Mouse (Mus musculus) gastrocnemius, postnatal 4 days (tissue): ENCODE measurements around the gene Ahcyl2. TPM values are rescaled to one million over a fixed set of nuclear protein-coding genes. Genes with fewer than 3 reads are reported as not detected.

Source experiments
- DNase-seq, 2 experiments: peaks; one replicate each; pipeline ENCODE4 v3.0.0; 2021 to 2022; ENCODE audit warnings: low spot score in 2 of 2, mixed read lengths in 2 of 2
- total RNA-seq, 2 experiments: library from RNA; stranded (reverse); gene quantifications; 2 replicates each; pipeline ENCODE4 v1.2.3; 2021

Gene Ahcyl2
- total RNA-seq, 2 experiments from 2014 or later = 15.2 to 18.4 TPM

DNA sequence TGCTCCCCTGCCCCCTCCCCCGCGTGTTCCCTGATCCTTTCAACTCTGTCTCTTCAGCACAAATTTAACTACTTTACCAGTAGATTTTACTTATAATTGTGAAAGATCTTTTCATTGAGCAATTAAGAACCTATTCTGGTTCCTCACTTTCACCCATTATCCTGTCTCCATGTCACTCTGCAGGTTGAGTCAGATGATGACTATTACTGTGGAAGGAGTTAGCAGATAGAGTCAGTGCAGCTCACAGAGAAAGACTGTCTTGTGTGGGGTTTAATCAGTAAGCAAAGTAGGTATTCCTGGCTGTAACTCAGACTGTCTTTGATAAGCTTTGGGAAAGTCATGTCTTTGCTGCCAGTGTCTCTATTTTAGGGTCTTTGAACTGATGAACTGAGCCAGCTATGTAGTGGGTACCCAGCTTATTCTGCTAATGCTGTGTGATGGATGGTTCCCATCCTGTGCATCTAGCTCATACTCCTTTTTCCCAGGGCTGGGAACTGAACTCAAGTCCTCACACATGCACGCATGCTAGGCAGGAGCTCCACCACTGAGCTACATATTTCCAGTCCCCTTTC lies 135.6 kb downstream of the Ahcyl2 start:
- no peak for DNase-seq

DNA sequence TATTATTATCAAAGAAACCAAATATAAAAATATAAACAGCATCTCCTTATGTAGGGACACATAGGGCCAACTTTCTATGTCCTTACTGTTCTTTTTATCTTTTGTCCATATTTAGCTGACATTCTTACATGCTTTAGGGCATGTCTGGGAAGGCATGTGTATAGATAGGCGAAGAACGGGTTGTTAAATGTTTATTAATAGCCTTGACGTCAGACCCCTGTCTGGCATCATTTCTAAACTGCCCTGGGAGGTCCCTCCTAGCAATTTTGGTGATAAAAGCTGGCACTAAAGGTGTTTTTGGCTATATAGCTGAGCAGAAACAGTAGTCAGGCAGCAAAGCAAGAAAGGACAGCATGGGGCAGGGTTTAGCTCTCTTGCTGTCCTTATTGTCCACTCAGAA lies 136.5 kb downstream of the Ahcyl2 start:
- DNase-seq = no peak

DNA sequence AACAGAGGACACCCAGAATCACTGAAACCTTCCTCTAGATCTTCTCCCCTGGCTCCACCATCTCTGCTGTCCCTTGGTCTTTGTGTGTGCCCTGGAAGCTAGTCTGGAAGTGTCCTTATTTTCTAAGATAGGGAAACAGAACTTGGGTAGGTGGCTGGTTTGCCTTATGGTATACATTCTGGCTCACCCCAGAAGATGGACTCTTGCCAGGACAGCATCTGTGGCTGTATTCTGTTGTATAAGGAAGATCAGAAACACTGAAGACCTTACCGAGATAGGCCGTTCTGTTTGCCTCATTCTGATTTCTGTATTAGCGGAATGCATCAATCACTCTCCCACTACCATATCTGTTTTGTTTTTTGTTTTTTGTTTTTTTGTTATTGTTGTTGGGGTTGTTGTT lies 142.8 kb downstream of the Ahcyl2 start:
- DNase-seq = no peak

DNA sequence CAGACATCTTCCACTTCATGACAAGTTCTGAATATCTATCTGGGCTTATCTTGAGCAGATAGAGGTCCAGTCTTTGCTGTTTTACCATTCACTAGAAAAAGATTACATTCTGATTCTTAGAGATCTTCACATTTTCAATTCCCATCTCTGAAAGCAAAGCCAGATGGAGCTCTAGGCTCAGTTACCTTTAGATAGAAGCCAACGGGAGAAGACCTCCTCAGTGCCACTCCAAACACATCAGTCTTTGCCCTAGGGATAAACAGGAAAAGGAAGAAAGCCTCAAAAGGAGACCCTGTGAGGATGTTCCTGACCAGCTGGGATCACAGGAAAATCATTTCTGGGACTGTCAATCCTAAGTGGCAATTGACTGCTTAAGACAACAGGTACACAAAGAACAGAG lies 145.9 kb downstream of the Ahcyl2 start:
- DNase-seq = no peak

DNA sequence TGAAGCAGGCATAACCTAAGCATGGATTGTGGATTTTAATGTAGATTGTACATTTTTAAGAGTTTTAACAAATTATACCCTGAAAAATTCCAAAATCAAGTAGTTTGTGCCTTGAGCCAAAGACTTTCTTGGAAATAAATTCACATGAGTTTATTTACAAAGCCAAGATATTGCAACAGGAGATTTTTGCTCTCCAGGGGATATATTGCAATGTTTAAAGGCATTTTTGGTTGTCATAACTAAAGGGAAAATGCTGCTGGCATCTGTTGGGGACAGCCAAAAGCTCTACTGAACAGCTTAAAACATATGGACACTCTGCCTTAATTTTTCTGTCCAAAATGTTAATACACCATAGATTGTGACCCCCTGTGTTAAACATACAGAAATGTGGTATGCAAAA lies 146.3 kb downstream of the Ahcyl2 start:
- no peak for DNase-seq

DNA sequence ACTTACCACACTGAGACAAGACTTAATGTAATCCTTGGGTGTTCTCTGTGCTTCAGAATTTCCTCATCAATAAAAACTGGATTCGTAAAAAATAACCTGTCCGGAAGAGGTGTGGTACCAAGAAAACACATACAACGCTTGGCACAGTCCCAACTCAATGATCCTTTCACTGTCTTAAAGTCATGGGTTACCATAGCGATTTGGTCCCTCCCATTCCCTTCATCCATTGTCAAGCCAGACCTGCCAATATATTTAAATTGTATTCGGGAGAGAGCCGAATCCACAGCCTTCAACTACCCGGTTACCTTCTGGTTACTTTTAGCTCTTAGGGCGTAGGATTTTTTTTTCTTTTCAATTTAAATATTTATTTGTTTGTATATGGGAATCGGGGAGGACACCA lies 148.0 kb downstream of the Ahcyl2 start:
- DNase-seq = no peak

DNA sequence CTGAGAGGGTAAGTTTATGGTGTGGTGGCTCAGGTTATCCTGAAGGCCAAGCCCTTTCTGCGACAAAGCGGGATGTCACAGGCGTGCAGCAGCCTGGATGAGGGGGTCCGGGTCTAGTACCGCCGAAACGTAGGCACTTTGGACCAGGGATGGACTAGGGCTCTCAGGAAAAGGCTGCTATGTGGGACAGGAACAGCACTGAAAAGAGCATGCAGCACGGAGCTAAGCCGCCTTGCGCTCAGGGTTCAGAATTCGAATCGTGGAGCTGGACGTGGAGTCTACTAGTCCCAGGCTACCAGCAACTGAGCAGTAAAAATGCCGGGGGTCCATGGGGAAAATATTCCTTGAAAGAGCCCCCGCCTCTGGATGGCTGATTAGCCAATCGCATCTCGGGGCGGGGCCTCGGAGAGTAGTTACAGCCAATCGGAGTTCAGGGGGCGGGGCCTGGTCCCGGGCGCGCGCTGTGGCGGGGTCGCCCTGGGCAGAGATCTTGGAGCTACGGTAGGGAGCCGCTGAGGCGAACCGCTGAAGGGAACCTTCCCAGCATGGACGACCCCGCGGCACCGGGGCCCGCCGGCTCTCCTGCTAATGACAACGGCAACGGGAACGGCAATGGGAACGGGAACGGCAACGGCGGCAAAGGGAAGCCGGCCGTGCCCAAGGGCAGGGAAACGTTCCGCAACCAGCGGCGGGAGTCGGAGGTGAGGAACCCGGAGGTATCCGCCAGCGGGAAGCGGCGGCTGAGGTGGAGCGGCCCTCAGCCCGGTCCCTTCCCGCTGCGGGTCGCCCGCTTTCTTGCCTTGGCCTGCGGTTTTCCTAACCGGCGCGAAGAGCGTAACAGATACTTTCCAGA lies 148.9 kb downstream of the Ahcyl2 start, which contains the start of gene Strip2:
Strip2 (plus strand) TSS at position 483 of the 853 bp plus-strand sequence.
- peak; percentile 87 to 94 for DNase-seq

DNA sequence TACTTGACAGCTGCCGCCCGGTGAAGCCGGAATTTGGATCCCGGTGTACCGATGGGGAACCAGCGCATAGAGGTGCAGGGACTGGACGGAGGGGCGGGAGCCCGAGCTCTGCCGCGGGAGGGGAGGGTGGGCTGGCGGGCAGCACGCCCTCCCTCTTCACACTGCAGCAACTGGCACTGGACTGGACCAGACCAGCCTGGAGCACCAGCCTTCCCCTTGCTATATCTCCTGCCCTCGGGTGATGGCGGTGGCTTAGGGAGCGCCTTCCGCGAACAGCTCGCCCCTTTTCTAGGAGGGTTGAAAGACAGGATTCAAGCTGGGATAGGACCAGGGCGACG lies 149.5 kb downstream of the Ahcyl2 start:
- no peak for DNase-seq

DNA sequence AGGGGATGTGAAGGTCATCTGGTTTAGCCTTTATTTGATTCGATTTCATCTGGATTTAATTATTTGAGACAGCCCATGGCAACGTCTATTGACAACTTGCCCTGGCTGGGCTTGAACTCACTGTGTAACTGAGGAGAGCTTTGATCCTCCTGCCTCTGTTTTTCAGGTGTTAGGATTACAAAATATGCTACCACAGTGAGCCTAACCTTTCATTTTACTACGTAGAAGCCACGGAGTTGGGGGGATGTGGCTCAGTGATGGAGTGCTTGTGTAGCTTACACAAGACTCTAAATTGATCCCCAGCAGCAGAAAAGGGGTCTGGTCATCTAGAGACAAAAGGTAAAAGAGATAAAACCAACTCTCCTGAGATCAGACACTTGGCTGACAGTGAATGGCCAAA lies 150.1 kb downstream of the Ahcyl2 start:
- DNase-seq = no peak

DNA sequence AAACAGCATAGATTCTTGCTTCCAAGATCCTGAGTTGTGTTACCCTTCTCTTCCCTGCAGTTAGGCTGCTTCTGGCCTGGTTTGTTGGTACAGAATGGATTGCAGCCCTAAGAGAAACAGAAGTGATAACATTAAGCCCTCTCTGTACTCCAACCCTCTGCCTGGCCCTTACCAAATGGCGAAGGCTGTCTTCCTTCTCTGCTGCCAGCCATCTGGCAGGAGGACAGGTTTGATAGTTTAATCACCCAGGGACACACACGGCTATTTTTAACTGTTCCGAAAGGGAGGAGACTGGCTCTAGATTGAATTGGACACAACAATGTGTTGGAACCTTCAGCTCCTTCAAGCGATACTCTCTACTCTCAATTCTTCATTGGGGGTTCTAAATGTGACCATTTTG lies 155.7 kb downstream of the Ahcyl2 start:
- DNase-seq = no peak

DNA sequence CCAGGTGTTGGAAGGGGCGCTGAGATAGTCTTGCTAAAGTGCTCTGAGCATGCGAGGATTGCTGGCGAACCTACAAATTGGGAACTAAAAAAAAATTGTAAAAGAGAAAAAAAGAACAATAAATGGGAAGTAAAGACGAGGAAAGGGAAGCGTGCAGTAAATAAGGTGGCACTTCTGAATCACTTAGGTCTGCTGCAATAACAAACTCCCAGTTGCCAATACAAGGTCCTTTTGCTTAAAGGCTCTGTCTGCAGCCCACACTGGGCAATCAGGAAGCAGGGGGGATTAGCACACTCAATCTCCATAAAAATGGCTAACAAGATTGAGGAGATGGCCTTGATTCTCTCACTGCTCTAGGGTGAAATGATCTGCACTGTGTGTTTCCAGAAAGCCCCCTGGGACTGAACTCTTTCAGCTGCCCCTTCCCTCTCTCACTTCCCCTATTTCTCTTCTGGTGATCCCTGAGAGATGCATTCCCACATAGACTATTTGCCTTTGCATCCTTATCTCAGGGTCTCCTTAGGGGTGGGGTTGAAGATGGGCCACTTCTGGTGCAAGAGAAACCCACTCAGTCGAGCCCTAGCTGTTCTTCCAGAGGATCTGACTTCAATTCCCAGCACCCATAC lies 157.9 kb downstream of the Ahcyl2 start:
- no peak for DNase-seq

DNA sequence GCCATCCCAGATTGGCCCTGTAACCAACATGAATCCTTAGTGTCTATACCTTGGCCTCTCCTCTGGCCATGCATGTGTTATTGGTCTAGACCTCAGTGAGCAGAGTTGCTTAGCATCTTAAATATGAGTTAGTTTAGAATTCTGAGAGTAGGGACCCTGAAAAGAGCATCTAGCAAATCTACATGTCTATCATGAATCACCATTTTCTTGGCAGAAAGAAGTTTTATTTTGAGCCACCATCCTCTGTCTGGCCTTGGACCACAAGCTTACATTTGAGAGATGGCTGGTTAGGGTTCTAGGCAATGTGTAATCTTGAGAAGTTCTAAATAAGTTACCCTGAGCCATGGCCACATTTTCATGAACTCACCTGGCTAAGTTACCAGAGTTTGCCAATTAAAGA lies 162.3 kb downstream of the Ahcyl2 start:
- DNase-seq = no peak

DNA sequence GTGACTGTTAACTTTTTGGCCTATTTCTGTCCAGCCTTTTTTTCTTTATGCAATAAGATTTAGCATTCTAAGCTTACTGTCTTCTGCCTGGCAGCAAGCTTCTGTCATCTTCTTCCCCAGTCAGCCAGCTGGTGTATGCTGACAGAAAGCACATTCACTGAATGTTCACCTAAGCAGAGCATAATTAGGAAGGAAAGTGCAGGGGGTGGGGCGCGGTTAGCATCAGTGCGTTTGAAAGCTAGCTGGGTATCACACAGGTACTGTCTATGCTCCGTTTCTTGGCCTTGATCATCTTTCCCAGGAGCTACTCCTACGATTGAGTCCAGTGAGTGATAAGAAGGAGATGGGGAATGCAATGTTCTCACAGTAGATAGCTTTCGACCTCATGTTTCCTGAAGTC lies 162.9 kb downstream of the Ahcyl2 start:
- DNase-seq = no peak

DNA sequence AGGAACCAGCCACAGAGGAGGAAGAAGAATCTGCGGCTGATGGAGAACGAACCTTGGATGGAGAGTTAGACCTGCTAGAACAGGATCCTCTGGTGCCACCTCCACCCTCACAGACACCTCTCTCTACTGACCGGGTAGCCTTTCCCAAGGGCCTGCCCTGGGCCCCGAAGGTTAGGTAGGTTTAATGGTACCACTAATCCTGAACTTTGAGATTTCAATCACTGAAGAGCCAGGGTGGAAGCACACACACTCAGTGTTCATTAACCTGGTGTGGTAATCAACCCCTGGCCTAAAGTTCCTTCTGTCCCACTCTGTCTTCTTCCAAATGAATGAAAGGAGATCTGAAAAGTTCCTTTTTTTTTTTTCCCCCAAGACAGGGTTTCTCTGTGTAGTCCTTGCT lies 163.4 kb downstream of the Ahcyl2 start:
- DNase-seq = no peak

DNA sequence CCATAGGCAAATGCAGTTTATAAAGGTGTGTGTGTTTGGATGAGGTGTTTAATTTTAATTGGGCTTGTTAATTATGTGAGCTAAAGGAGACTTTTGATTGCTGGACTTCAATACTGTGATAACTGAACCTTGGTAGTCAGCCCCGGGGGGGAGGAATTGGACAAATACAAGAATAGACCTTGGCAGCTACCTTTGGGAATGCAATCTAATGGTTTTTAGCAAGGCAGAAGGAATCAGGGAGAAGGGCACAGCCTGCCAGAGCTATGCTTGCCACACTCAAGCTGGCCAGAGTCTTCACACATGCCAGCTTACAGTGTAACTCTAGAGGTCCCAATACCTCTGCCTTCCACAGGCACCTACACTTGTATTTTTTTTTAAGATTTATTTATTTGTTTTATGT lies 167.9 kb downstream of the Ahcyl2 start:
- DNase-seq = no peak

DNA sequence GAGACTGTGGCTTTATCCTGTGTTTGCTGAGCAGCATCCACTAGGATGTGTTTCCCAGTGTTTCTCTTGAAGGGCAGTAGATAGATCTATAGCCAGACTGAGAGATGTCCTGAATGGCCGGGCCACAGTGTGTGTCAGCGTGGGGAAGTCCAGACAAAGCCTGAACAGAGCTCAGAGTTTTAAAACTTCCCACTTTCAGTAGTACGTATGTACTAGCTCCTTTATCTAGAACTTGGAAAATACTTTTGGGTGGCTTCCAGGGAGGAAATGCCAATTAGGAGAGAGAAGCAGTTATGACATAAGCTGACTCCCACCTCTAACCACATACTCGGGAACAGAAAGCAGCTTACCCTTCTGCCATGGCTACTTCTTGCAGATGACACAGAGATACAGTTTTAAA lies 172.6 kb downstream of the Ahcyl2 start:
- DNase-seq = no peak

DNA sequence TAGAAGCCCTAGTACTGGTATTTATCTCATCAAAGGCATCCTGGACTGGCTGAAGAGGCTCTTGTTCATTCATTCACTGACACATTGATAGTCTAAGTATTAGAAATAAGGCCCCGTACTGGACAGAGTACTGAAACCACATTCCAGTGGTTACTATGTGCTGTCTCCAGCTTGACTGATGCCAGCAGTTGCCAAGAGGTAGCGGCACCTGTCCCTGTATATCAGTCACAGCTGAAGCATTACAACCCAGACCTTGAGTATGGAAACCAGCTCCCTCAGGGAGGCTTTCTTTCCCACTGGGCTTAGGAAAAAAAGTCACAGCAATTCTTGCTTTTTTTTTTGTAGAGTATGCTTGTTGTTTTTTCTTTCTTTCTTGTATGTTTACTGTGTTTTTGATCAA lies 173.2 kb downstream of the Ahcyl2 start:
- no peak for DNase-seq

DNA sequence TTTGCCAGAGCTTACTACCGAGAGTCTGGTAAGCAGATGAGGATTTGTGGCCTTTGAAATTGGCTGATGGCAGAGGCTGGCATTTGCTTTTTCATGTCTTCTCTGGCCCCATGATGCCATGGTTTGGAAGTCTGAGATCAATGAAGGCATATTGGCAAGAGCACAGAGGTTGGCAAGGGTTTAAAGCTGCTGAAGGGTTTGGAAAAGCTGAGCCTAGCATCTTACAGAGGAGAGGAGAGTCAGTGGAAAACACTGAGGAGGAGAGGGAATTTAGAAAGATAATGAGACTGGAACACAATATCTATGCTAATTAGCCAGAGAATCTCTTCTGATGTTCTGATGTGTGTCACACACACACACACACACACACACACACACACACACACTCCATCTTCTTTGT lies 176.7 kb downstream of the Ahcyl2 start:
- DNase-seq = no peak

DNA sequence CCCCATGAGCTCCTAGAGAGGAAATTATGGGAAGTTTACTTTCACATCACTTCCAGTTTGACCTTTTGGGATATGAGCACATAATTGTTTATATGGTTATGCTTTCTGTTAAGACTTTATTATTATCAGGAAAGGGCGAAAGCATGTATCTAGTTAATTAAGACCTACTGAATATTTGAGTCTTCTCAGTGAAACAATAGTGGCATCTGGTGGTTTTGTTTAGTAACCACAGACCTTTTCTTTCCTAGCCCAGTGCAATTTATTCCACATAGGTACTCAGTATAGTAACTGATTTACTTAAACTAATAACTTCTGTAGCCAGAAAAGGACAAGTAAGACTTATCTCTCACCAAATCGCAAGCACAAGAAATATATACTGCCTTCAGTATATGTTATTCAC lies 178.8 kb downstream of the Ahcyl2 start:
- DNase-seq = no peak

DNA sequence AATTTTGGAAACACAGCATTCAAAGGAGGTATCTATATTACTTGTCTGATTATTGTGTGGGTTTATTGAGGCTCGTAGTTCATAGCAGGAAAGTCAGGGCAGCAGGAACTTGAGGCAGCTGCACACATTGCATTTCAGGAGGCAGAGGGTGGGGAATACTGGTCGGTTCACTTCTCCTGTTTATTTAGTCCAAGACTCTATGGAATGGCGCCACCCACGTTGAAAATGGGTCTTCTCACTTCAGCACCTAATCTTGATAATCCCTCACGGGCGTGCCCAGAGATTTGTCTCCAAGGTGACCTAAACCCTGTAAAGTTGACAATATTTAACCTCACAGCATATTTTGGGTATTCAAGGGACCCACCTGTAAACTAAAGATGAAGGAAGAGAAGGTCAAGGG lies 180.0 kb downstream of the Ahcyl2 start:
- DNase-seq = no peak

DNA sequence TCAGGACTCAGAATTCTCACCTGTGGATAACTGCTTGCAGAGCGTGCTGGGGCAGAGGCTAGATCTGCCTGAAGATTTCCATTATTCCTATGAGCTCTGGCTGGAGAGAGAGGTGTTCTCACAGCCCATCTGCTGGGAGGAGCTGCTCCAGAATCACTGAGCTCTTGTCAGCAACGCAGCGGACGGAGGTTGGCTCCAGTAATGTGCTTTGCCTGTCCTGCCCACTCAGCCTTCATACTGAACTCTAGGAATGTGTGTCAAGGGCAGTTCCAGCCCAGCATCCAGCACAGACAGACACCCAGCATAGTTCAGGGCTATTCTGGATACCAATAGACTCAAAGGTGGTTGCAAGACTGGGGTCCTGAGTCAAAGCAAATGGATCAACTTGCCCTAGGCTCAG lies 188.9 kb downstream of the Ahcyl2 start:
- DNase-seq = no peak

DNA sequence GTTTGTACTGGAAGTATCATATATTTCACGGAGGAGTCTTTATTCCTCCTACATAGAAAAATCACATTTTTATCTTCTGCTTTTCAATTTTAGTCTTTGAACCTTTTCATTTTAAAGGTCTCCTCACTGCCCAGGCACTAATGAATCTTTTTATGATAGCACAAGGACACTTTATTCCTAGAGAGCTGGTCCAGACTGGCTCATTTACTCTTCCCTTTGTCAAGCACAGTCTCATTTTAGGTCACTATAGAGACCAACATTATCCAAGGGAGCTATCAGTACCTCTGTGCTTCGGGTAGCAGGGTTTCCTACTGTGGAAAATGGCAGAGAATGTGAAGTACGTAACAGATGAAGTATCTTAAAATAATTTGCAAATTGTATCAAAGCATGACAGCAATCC lies 190.9 kb downstream of the Ahcyl2 start:
- DNase-seq = no peak

DNA sequence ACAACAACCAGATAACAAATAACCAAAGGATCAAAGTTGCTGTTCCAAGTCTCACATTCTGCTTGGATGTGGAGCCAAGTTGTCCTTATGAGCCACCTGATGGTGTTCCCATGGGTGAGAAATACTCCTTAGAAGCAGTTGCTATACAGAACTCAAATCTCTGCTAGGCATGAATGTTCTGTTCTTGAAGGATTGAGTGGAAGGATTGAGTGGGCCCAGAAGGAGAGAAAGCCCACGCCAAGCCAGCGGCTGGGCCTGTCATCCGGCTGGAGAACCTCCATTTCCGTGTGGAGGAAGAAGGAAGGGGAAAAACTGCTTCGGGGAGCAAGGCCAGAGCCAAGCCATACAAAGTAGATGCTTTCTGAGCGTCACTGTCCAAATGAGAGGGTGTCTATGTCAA lies 193.3 kb downstream of the Ahcyl2 start:
- no peak for DNase-seq
